Mouse (Mus musculus) MEL (cell line): ENCODE measurements around the gene Psmd9. TPM values are rescaled to one million over a fixed set of nuclear protein-coding genes. Genes with fewer than 3 reads are reported as not detected.
A peak's percentile ranks its signal among the peaks of the same experiment; 100 is the strongest.

Experiments
- DNase-seq: peaks from one replicate; pipeline ENCODE4 v3.0.0; 2011; ENCODE audit warnings: low read depth, low spot score
- H3K27ac ChIP-seq: 2 replicates; pipeline ENCODE4 v1.5.1; 2012; ENCODE audit warnings: low read depth, mild to moderate bottlenecking, control low read depth, low read length, moderate library complexity; ENCODE audit not compliant: control insufficient read depth
- H3K27me3 ChIP-seq, 2 experiments: fragments of 150-350 bp in 1 of 2; sonication (generic) in 1 of 2; 2 replicates each; pipeline ENCODE4 v1.6.1; 2012; ENCODE audit warnings: low read length in 2 of 2, mild to moderate bottlenecking in 2 of 2, improper control_type of control experiment in 1 of 2, moderate library complexity in 1 of 2; ENCODE audit not compliant: insufficient read depth in 2 of 2, control insufficient read depth in 1 of 2
- H3K36me3 ChIP-seq, 2 experiments: 2 replicates each; pipeline ENCODE4 v1.6.1; 2012 to 2014; ENCODE audit warnings: low read length in 2 of 2, improper control_type of control experiment in 1 of 2, inconsistent platforms in 1 of 2, mild to moderate bottlenecking in 1 of 2; ENCODE audit not compliant: insufficient read depth in 2 of 2, control insufficient read depth in 1 of 2
- H3K4me1 ChIP-seq, 2 experiments: fragments of 150-350 bp in 1 of 2; sonication (generic) in 1 of 2; 2 replicates each; pipeline ENCODE4 v1.6.1; 2012; ENCODE audit warnings: low read length in 2 of 2, improper control_type of control experiment in 1 of 2, mild to moderate bottlenecking in 1 of 2; ENCODE audit not compliant: insufficient read depth in 2 of 2, control insufficient read depth in 1 of 2
- H3K4me3 ChIP-seq, 2 experiments: fragments of 150-350 bp in 1 of 2; sonication (generic) in 1 of 2; 2 replicates each; pipeline ENCODE4 v1.5.1; 2012; ENCODE audit warnings: low read depth in 2 of 2, low read length in 2 of 2, mild to moderate bottlenecking in 2 of 2, moderate library complexity in 2 of 2, control low read depth in 1 of 2, improper control_type of control experiment in 1 of 2; ENCODE audit not compliant: control insufficient read depth in 1 of 2, insufficient read depth in 1 of 2
- H3K79me2 ChIP-seq: 2 replicates; pipeline ENCODE4 v1.6.1; 2012; ENCODE audit warnings: mild to moderate bottlenecking, low read length, moderate library complexity; ENCODE audit not compliant: control insufficient read depth, poor library complexity, insufficient read depth
- H3K9ac ChIP-seq: 2 replicates; pipeline ENCODE4 v1.6.1; 2012; ENCODE audit warnings: low read depth, mild to moderate bottlenecking, control low read depth, low read length, moderate library complexity; ENCODE audit not compliant: control insufficient read depth, poor library complexity, severe bottlenecking
- H3K9me3 ChIP-seq: fragments of 150-350 bp; sonication (generic); replicated peaks from 2 replicates; pipeline ENCODE4 v1.6.1; 2012; ENCODE audit warnings: mild to moderate bottlenecking, low read length, improper control_type of control experiment, moderate library complexity; ENCODE audit not compliant: insufficient read depth
- CTCF ChIP-seq, 3 experiments: IDR thresholded peaks in 2 of 3; conservative IDR thresholded peaks in 1 of 3; 2 replicates each; pipeline ENCODE4 v1.5.1; 2011 to 2012; ENCODE audit warnings: low read length in 3 of 3, low read depth in 2 of 3, mild to moderate bottlenecking in 2 of 3, improper control_type of control experiment in 1 of 3, inconsistent platforms in 1 of 3, mixed read lengths in 1 of 3, moderate library complexity in 1 of 3; ENCODE audit not compliant: control insufficient read depth in 1 of 3, insufficient read depth in 1 of 3, poor library complexity in 1 of 3, severe bottlenecking in 1 of 3
- EP300 ChIP-seq, 2 experiments: IDR thresholded peaks; 2 replicates each; pipeline ENCODE4 v1.6.1; 2011; ENCODE audit warnings: improper control_type of control experiment in 2 of 2, low read length in 2 of 2, low read depth in 1 of 2, mild to moderate bottlenecking in 1 of 2
- GABPA ChIP-seq: IDR thresholded peaks from 2 replicates; pipeline ENCODE4 v1.6.1; 2012; ENCODE audit warnings: low read depth, mild to moderate bottlenecking, inconsistent platforms, low read length, improper control_type of control experiment, moderate library complexity
- GATA1 ChIP-seq: IDR thresholded peaks from 2 replicates; pipeline ENCODE4 v1.6.1; 2011; ENCODE audit warnings: low read depth, low read length, improper control_type of control experiment
- HCFC1 ChIP-seq: IDR thresholded peaks from 2 replicates; pipeline ENCODE4 v1.6.1; 2012; ENCODE audit warnings: low read depth, mild to moderate bottlenecking, inconsistent platforms, low read length, improper control_type of control experiment, moderate library complexity
- JUND ChIP-seq: IDR thresholded peaks from 2 replicates; pipeline ENCODE4 v1.6.1; 2011; ENCODE audit warnings: low read depth, mild to moderate bottlenecking, improper control_type of control experiment, low read length
- KAT2A ChIP-seq: conservative IDR thresholded peaks from 2 replicates; pipeline ENCODE4 v1.6.1; 2012; ENCODE audit warnings: low read depth, low read length, improper control_type of control experiment, inconsistent platforms
- MAX ChIP-seq: IDR thresholded peaks from 2 replicates; pipeline ENCODE4 v1.6.1; 2011; ENCODE audit warnings: low read length, improper control_type of control experiment
- MAZ ChIP-seq: IDR thresholded peaks from 2 replicates; pipeline ENCODE4 v1.6.1; 2012; ENCODE audit warnings: low read depth, mild to moderate bottlenecking, inconsistent platforms, low read length, improper control_type of control experiment
- MEF2A ChIP-seq: IDR thresholded peaks from 2 replicates; pipeline ENCODE4 v1.6.1; 2014; ENCODE audit warnings: low read depth, mild to moderate bottlenecking, inconsistent platforms, low read length, improper control_type of control experiment; ENCODE audit not compliant: poor library complexity, insufficient replicate concordance, severe bottlenecking; ENCODE audit errors: extremely low read depth
- MXI1 ChIP-seq: IDR thresholded peaks from 2 replicates; pipeline ENCODE4 v1.6.1; 2011; ENCODE audit warnings: mild to moderate bottlenecking, low read depth, low read length, improper control_type of control experiment
- MYB ChIP-seq: IDR thresholded peaks from 2 replicates; pipeline ENCODE4 v1.6.1; 2011; ENCODE audit warnings: mild to moderate bottlenecking, low read depth, low read length, improper control_type of control experiment
- MYC ChIP-seq: IDR thresholded peaks from 2 replicates; pipeline ENCODE4 v1.6.1; 2011; ENCODE audit warnings: low read depth, mild to moderate bottlenecking, low read length, improper control_type of control experiment, moderate library complexity
- NELFE ChIP-seq: IDR thresholded peaks from 2 replicates; pipeline ENCODE4 v1.6.1; 2011; ENCODE audit warnings: low read depth, low read length, improper control_type of control experiment
- NRF1 ChIP-seq: IDR thresholded peaks from 2 replicates; pipeline ENCODE4 v1.6.1; 2014; ENCODE audit warnings: low read depth, mild to moderate bottlenecking, inconsistent platforms, low read length, improper control_type of control experiment, moderate library complexity; ENCODE audit not compliant: poor library complexity, insufficient read depth, severe bottlenecking
- POLR2A ChIP-seq, 2 experiments: IDR thresholded peaks; 2 replicates each; pipeline ENCODE4 v1.6.1; 2011 to 2012; ENCODE audit warnings: low read length in 2 of 2, mild to moderate bottlenecking in 2 of 2, control low read depth in 1 of 2, improper control_type of control experiment in 1 of 2, low read depth in 1 of 2, moderate library complexity in 1 of 2; ENCODE audit not compliant: control insufficient read depth in 1 of 2, insufficient read depth in 1 of 2, poor library complexity in 1 of 2
- POLR2AphosphoS2 ChIP-seq: IDR thresholded peaks from 2 replicates; pipeline ENCODE4 v1.6.1; 2011; ENCODE audit warnings: low read length, improper control_type of control experiment
- RAD21 ChIP-seq: IDR thresholded peaks from 2 replicates; pipeline ENCODE4 v1.6.1; 2011; ENCODE audit warnings: mild to moderate bottlenecking, low read depth, low read length, improper control_type of control experiment
- RCOR1 ChIP-seq: IDR thresholded peaks from 2 replicates; pipeline ENCODE4 v1.6.1; 2012; ENCODE audit warnings: low read depth, mild to moderate bottlenecking, inconsistent platforms, low read length, improper control_type of control experiment
- SIN3A ChIP-seq: IDR thresholded peaks from 2 replicates; pipeline ENCODE4 v1.6.1; 2012; ENCODE audit warnings: low read length, improper control_type of control experiment, inconsistent platforms
- SMC3 ChIP-seq: IDR thresholded peaks from 2 replicates; pipeline ENCODE4 v1.6.1; 2011; ENCODE audit warnings: low read depth, low read length, improper control_type of control experiment
- TCF12 ChIP-seq: IDR thresholded peaks from 2 replicates; pipeline ENCODE4 v1.6.1; 2014; ENCODE audit warnings: low read depth, mild to moderate bottlenecking, inconsistent platforms, low read length, improper control_type of control experiment, moderate library complexity
- UBTF ChIP-seq: IDR thresholded peaks from 2 replicates; pipeline ENCODE4 v1.6.1; 2012; ENCODE audit warnings: low read depth, mild to moderate bottlenecking, inconsistent platforms, low read length, improper control_type of control experiment, moderate library complexity, borderline replicate concordance; ENCODE audit not compliant: insufficient read depth
- USF1 ChIP-seq: IDR thresholded peaks from 2 replicates; pipeline ENCODE4 v1.6.1; 2014; ENCODE audit warnings: low read depth, mild to moderate bottlenecking, inconsistent platforms, low read length, improper control_type of control experiment, moderate library complexity
- USF2 ChIP-seq, 2 experiments: IDR thresholded peaks; 2 replicates each; pipeline ENCODE4 v1.6.1; 2011 to 2012; ENCODE audit warnings: improper control_type of control experiment in 2 of 2, low read length in 2 of 2, borderline replicate concordance in 1 of 2, inconsistent platforms in 1 of 2, low read depth in 1 of 2, mild to moderate bottlenecking in 1 of 2; ENCODE audit not compliant: insufficient read depth in 1 of 2
- ZC3H11A ChIP-seq: IDR thresholded peaks from 2 replicates; pipeline ENCODE4 v1.6.1; 2012; ENCODE audit warnings: low read depth, mild to moderate bottlenecking, inconsistent platforms, low read length, improper control_type of control experiment
- ZMIZ1 ChIP-seq: IDR thresholded peaks from 2 replicates; pipeline ENCODE4 v1.6.1; 2012; ENCODE audit warnings: low read depth, mild to moderate bottlenecking, inconsistent platforms, low read length, improper control_type of control experiment, moderate library complexity
- ZNF384 ChIP-seq: IDR thresholded peaks from 2 replicates; pipeline ENCODE4 v1.6.1; 2012; ENCODE audit warnings: low read depth, mild to moderate bottlenecking, inconsistent platforms, low read length, improper control_type of control experiment
- polyA plus RNA-seq, 2 experiments: library from polyadenylated mRNA; stranded (reverse) in 1 of 2; unstranded in 1 of 2; fragments of >175 nt in 1 of 2; fragments of >200 nt in 1 of 2; gene quantifications; 2 replicates each; pipeline versions ENCODE4 v1.2.1 to v1.2.4; 2012; ENCODE audit warnings: low replicate concordance in 2 of 2, low read depth in 1 of 2; ENCODE audit not compliant: insufficient read length in 2 of 2, insufficient read depth in 1 of 2, missing spikeins in 1 of 2
- total RNA-seq: library from RNA; depleted of rRNA; stranded (reverse); fragments of 300-350 nt; gene quantifications from 2 replicates; pipeline ENCODE4 v1.2.3, GENCODE M21; 2012

The Psmd9 gene
- total and polyA plus RNA-seq, 3 experiments: 32.0 to 54.6 TPM; not detected in 1

- Histone ChIP-seq H3K9ac (no peak overlapping the region), H3K27ac (peak overlapping the region; percentile 27; the same call in 1 of the 2 replicates), H3K27me3 (no peaks in the 10 kb centered on the region), H3K79me2 (peaks cover 29% of the 10 kb centered on the region), H3K4me1 (peaks cover 5 to 21% of the 10 kb centered on the region in 2 experiments), H3K36me3 (peaks cover 0 to 31% of the 10 kb centered on the region in 2 experiments; a peak in 3 of 4 replicates), H3K9me3 (no peaks in the 10 kb centered on the region), H3K4me3 (no peak overlapping the region)
- no peak for TF ChIP-seq MXI1
- TF ChIP-seq NELFE: no peak
- no peak for TF ChIP-seq MAX
- no peak for TF ChIP-seq RCOR1
- TF ChIP-seq EP300 (IDR thresholded peaks at IDR 0.05; ENCODE audit: low read depth in 1 of 2, low read length in 2 of 2): 0 out of 4 replicates have a peak, but pooled peaks of 1 of the 2 experiments have one; percentile 4
- TF ChIP-seq USF1: no peak
- no peak for TF ChIP-seq POLR2A (IDR thresholded peaks at IDR 0.05; ENCODE audit: control insufficient read depth in 1 of 2, insufficient read depth in 1 of 2, low read depth in 1 of 2, low read length in 2 of 2, poor library complexity in 1 of 2)
- no peak for TF ChIP-seq HCFC1
- TF ChIP-seq ZNF384: peak; percentile 67; the same call in 1 of the 2 replicates
- TF ChIP-seq GABPA: no peak
- TF ChIP-seq ZMIZ1: no peak
- TF ChIP-seq SIN3A: peak; percentile 35; the same call in 1 of the 2 replicates
- TF ChIP-seq USF2 (IDR thresholded peaks at IDR 0.05; ENCODE audit: borderline replicate concordance in 1 of 2, insufficient read depth in 1 of 2, low read depth in 1 of 2, low read length in 2 of 2): no peak
- peak; percentile 41; the same call in 1 of the 2 replicates for TF ChIP-seq GATA1
- TF ChIP-seq JUND: no peak
- no peak for TF ChIP-seq MYB
- no peak for TF ChIP-seq MEF2A
- TF ChIP-seq UBTF: no peak
- peak; percentile 62 for DNase-seq
These were observed 63.0 kb downstream of the Psmd9 start for GRCm38 (mm10) chr5:123232180-123232579.

DNA sequence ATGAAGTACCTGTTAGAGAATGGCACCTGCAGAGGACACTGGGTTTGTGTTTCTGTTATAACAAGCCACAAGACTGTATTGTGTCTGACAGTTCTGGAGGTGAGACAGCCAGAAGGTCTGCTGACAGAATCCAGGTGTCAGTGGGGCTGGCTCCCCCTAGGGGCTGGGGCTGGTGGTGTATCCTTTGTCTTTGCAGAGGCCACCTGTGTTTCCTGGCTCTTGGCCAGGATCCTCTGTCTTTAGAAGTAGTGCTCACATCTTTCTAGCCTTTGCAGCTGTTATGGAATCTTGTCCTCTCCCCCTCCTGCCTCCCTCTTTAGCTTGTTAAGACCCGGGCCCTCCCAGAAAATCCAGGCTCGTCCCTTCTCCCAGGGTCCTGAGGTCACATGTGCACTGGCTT is 66.5 kb downstream of the Psmd9 start:
- peak; percentile 79 for DNase-seq
- H3K36me3 ChIP-seq: peaks cover 0 to 16% of the 10 kb centered on the region in 2 experiments
- no peaks in the 10 kb centered on the region for H3K9me3 ChIP-seq
- H3K4me1 ChIP-seq: peaks cover 5 to 10% of the 10 kb centered on the region in 2 experiments; a peak in 3 of 4 replicates
- no peak overlapping the region for H3K27ac ChIP-seq
- H3K79me2 ChIP-seq: peaks cover 10% of the 10 kb centered on the region
- H3K9ac ChIP-seq: no peak overlapping the region
- H3K27me3 ChIP-seq: no peaks in the 10 kb centered on the region
- no peak; the same call in 1 of the 2 replicates for TF ChIP-seq RAD21
- no peak for TF ChIP-seq POLR2AphosphoS2
- TF ChIP-seq MYC: no peak
- TF ChIP-seq KAT2A: no peak
- TF ChIP-seq JUND: no peak
- TF ChIP-seq MAX: no peak
- no peak for TF ChIP-seq GATA1
- peak; percentile 27 for TF ChIP-seq SMC3
- TF ChIP-seq CTCF (IDR thresholded peaks at IDR 0.05 in 2 of 3, conservative IDR thresholded peaks at IDR 0.05 in 1 of 3; ENCODE audit: control insufficient read depth in 1 of 3, insufficient read depth in 1 of 3, low read depth in 2 of 3, low read length in 3 of 3, poor library complexity in 1 of 3, severe bottlenecking in 1 of 3): peak; percentile 78 to 86 (median 85)
- no peak for TF ChIP-seq POLR2A (IDR thresholded peaks at IDR 0.05; ENCODE audit: control insufficient read depth in 1 of 2, insufficient read depth in 1 of 2, low read depth in 1 of 2, low read length in 2 of 2, poor library complexity in 1 of 2)
- TF ChIP-seq NELFE: no peak
- peak; percentile 65; the same call in 1 of the 2 replicates for TF ChIP-seq TCF12
- TF ChIP-seq ZMIZ1: no peak
- no peak for TF ChIP-seq NRF1
- TF ChIP-seq MAZ: no peak
- TF ChIP-seq ZC3H11A: no peak
- no peak overlapping the region for H3K4me3 ChIP-seq
